Mouse (Mus musculus) kidney, embryonic 14.5 days (tissue): ENCODE data around the gene Hemk1. TPM values are rescaled to one million over a fixed set of nuclear protein-coding genes. Genes with fewer than 3 reads are reported as not detected.

Experiments used
- ATAC-seq: fragments of 200-750 bp; cut with Nextera tagmentation; 2 replicates; pipeline ENCODE4 v1.8.0; 2017; ENCODE audit warnings: moderate number of reproducible peaks, mild to moderate bottlenecking, moderate TSS enrichment, moderate library complexity; ENCODE audit not compliant: low FRiP score, low TSS enrichment
- H3K27ac ChIP-seq: fragments of 300-500 bp; sonication (generic); 2 replicates; pipeline ENCODE4 v1.5.1; 2014; ENCODE audit warnings: low read depth, mild to moderate bottlenecking, low read length, moderate library complexity, mixed read lengths
- H3K27me3 ChIP-seq: fragments of 300-500 bp; sonication (generic); 2 replicates; pipeline ENCODE4 v1.6.1; 2014; ENCODE audit warnings: mild to moderate bottlenecking, low read length; ENCODE audit not compliant: control insufficient read depth, insufficient read depth
- H3K36me3 ChIP-seq: fragments of 300-500 bp; sonication (generic); 2 replicates; pipeline ENCODE4 v1.6.1; 2014; ENCODE audit warnings: low read length, mixed read lengths; ENCODE audit not compliant: control insufficient read depth, insufficient read depth
- H3K4me1 ChIP-seq: fragments of 300-500 bp; sonication (generic); 2 replicates; pipeline ENCODE4 v1.6.1; 2014; ENCODE audit warnings: low read length, mixed read lengths; ENCODE audit not compliant: control insufficient read depth, insufficient read depth
- H3K4me2 ChIP-seq: fragments of 300-500 bp; sonication (generic); replicated peaks from 2 replicates; pipeline ENCODE4 v1.6.1; 2014; ENCODE audit warnings: low read depth, mild to moderate bottlenecking, low read length
- H3K4me3 ChIP-seq: fragments of 300-500 bp; sonication (generic); 2 replicates; pipeline ENCODE4 v1.5.1; 2014; ENCODE audit warnings: mild to moderate bottlenecking, low read length
- H3K9ac ChIP-seq: fragments of 300-500 bp; sonication (generic); 2 replicates; pipeline ENCODE4 v1.6.1; 2014; ENCODE audit warnings: low read depth, mild to moderate bottlenecking, low read length, moderate library complexity
- H3K9me3 ChIP-seq: fragments of 300-500 bp; sonication (generic); 2 replicates; pipeline ENCODE4 v1.6.1; 2016; ENCODE audit warnings: low read length; ENCODE audit not compliant: control insufficient read depth
- WGBS: fragments of 180-500 bp; shearing (Covaris S2); extraction: QIAGEN DNeasy Blood & Tissue Kit; methylation state at CpG from one replicate; pipeline ENCODE4 v1.1.7; 2014; 5-methylcytosine and 5-hydroxymethylcytosine counted together
- polyA plus RNA-seq: library from polyadenylated mRNA; unstranded; fragments of >200 nt; fragmentation: Nextera tagmentation; extraction: Ambion mirVana; gene quantifications from 2 replicates; pipeline ENCODE4 v1.2.1, GENCODE M21; 2014

Gene Hemk1
- polyA plus RNA-seq, 1 experiment from 2014 or later = 11.3 TPM

DNA sequence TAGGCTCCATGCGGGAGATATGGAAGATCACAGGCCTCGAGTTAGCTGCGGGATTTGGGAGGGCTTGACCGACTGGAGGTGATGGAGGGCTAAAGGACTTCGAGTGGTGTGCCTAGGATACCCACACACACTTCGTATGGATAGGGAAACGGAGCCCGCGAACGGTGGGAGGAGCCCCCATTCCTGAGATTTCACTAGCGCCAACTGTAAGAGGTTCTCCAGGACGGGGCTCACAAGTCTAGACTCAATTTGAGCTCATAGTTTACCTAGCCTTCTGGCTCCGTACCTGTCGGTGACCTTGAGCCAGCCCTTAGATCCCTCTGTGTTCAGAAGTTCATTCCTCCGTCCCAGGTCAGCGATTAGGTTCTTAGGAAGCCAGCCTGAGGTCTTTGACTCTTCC lies 41.1 kb downstream of the Hemk1 start:
- 11% methylated on average over 16 of the region's 16 CpGs for WGBS
- peak overlapping the region; percentile 75 for H3K4me2 ChIP-seq
- H3K27ac ChIP-seq = peak overlapping the region; percentile 20; the same call in 1 of the 2 replicates
- no peaks in the 10 kb centered on the region for H3K9me3 ChIP-seq
- peak overlapping the region; percentile 58 for H3K9ac ChIP-seq
- H3K4me1 ChIP-seq = peaks cover 8% of the 10 kb centered on the region; the same call in 1 of the 2 replicates
- peaks cover 9% of the 10 kb centered on the region; the same call in 1 of the 2 replicates for H3K27me3 ChIP-seq
- H3K4me3 ChIP-seq = peak overlapping the region; percentile 65
- peak; percentile 9; the same call in 1 of the 2 replicates for ATAC-seq
- peaks cover 16% of the 10 kb centered on the region; the same call in 1 of the 2 replicates for H3K36me3 ChIP-seq

- Histone ChIP-seq H3K27me3 (peaks cover 9% of the 10 kb centered on the region; the same call in 1 of the 2 replicates), H3K4me2 (peak overlapping the region; percentile 75), H3K4me3 (peak overlapping the region; percentile 65), H3K27ac (peak overlapping the region; percentile 20; the same call in 1 of the 2 replicates), H3K9ac (peak overlapping the region; percentile 58), H3K9me3 (no peaks in the 10 kb centered on the region), H3K4me1 (peaks cover 8% of the 10 kb centered on the region; the same call in 1 of the 2 replicates), H3K36me3 (peaks cover 13% of the 10 kb centered on the region; the same call in 1 of the 2 replicates)
- ATAC-seq = peak; percentile 98
- WGBS = under 1% methylated on average over 31 of the region's 31 CpGs
Measured at GRCm38 (mm10) chr9:107296501-107296965, 41.6 kb downstream of the Hemk1 start.

DNA sequence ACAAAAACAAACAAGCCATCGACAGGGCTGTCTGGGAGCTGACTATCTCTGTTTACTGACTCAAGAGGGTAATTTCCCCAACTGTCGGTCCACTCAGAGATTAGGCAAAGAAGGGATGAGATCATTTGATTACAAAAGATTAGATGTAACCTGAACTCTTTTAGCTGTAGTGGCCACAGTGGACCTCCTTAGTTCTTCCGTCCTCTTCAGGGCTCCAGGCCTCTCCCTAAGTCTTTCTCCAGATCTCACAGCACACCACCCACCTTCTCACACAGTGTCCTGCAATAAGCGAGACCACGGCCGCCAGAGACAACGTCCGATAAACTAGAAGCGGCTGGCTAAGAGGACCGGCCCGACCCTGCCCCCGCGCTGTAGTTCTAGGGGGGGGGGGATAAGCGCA lies 42.1 kb downstream of the Hemk1 start:
- Histone ChIP-seq H3K4me3 (peak overlapping the region; percentile 65), H3K4me1 (peaks cover 8% of the 10 kb centered on the region; the same call in 1 of the 2 replicates), H3K36me3 (peaks cover 9% of the 10 kb centered on the region; the same call in 1 of the 2 replicates), H3K27me3 (peaks cover 9% of the 10 kb centered on the region; the same call in 1 of the 2 replicates), H3K27ac (no peak overlapping the region), H3K9ac (peak overlapping the region; percentile 50; the same call in 1 of the 2 replicates), H3K9me3 (no peaks in the 10 kb centered on the region), H3K4me2 (peak overlapping the region; percentile 75)
- WGBS = 5% methylated on average over 14 of the region's 14 CpGs
- peak; percentile 48; the same call in 1 of the 2 replicates for ATAC-seq

GRCm38 (mm10) chr9:107296016-107296040 lies 42.3 kb downstream of the Hemk1 start, which contains the start of gene Cish:
Gene Cish (plus strand): TSS chr9:107296026.
- Histone ChIP-seq H3K27ac (peak within 1 kb of the TSS; percentile 20; the same call in 1 of the 2 replicates), H3K9ac (peak within 1 kb of the TSS; percentile 58)

GRCm38 (mm10) chr9:107295616-107296015 lies 42.5 kb downstream of the Hemk1 start:
- Histone ChIP-seq H3K9me3 (no peaks in the 10 kb centered on the region), H3K4me1 (peaks cover 8% of the 10 kb centered on the region; the same call in 1 of the 2 replicates), H3K36me3 (peaks cover 5% of the 10 kb centered on the region; the same call in 1 of the 2 replicates), H3K4me3 (peak overlapping the region; percentile 65; the same call in 1 of the 2 replicates), H3K9ac (no peak overlapping the region), H3K27me3 (peaks cover 9% of the 10 kb centered on the region; the same call in 1 of the 2 replicates), H3K27ac (no peak overlapping the region), H3K4me2 (peak overlapping the region; percentile 75; the same call in 1 of the 2 replicates)
- 64% methylated on average over 4 of the region's 4 CpGs for WGBS
- no peak for ATAC-seq

More at GRCm38 (mm10) chr9:107296016-107296040, 42.3 kb downstream of the Hemk1 start, which contains the start of gene Cish:
- Histone ChIP-seq H3K4me2 (peak within 1 kb of the TSS; percentile 75), H3K4me1 (peaks cover 8% of the 10 kb centered on the region; the same call in 1 of the 2 replicates), H3K4me3 (peak within 1 kb of the TSS; percentile 65), H3K27me3 (peaks cover 9% of the 10 kb centered on the region; the same call in 1 of the 2 replicates), H3K36me3 (peaks cover 7% of the 10 kb centered on the region; the same call in 1 of the 2 replicates), H3K9me3 (no peaks in the 10 kb centered on the region)
- no peak for ATAC-seq

DNA sequence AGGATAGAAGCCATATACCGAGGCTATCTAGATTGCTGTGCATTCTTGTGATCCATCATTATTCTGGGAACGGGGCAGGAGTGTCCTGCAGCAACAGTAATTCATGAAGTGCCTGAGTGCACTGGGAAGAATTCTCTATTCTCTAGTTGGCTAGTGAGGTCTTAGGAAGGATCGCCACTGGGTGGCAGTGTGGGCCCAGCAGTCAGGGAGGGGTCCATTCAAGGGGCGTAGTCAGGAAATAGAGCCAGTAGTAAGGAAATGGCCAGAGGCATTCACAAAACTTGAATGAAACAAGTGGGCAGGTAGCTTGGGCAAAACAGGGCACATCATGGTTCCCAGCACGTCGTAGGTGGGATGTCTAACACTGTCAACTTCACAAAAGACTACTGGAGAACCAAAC lies 43.9 kb downstream of the Hemk1 start:
- WGBS = 2% methylated on average over 6 of the region's 6 CpGs
- no peak for ATAC-seq
- Histone ChIP-seq H3K27me3 (peaks cover 9% of the 10 kb centered on the region; the same call in 1 of the 2 replicates), H3K36me3 (no peaks in the 10 kb centered on the region), H3K9me3 (no peaks in the 10 kb centered on the region), H3K4me2 (no peak overlapping the region), H3K4me1 (peaks cover 11% of the 10 kb centered on the region; the same call in 1 of the 2 replicates), H3K27ac (no peak overlapping the region), H3K4me3 (no peak overlapping the region), H3K9ac (no peak overlapping the region)

DNA sequence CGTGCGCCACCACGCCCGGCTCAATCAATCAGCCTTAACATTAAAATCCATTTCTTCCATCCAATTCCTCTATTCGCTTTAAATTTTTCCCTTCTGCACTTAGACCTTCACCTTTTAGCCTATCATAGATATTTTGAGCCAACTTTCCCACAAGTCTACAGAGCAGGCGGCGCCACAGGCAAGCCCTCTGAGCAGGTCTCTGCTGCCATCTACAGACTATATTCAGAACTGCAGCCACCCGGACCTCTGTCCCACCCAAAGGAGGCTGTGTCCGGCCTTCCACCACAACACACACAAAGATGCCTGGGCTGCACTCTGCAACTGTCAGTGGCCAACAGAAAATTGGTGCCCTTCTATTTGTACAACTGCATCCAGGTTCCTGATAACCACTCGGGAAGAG lies 47.3 kb downstream of the Hemk1 start:
- H3K4me2 ChIP-seq = no peak overlapping the region
- 29% methylated on average over 10 of the region's 10 CpGs for WGBS
- H3K36me3 ChIP-seq = no peaks in the 10 kb centered on the region
- H3K4me1 ChIP-seq = 0 out of 2 replicates have a peak, but pooled peaks cover 4% of the 10 kb centered on the region
- no peak overlapping the region for H3K9ac ChIP-seq
- H3K4me3 ChIP-seq = no peak overlapping the region
- 0 out of 2 replicates have a peak, but pooled peaks have one; percentile 25 for ATAC-seq
- H3K27me3 ChIP-seq = peaks cover 9% of the 10 kb centered on the region; the same call in 1 of the 2 replicates
- no peaks in the 10 kb centered on the region for H3K9me3 ChIP-seq
- H3K27ac ChIP-seq = no peak overlapping the region

GRCm38 (mm10) chr9:107289211-107290076 lies 48.7 kb downstream of the Hemk1 start, which contains the start of gene Mapkapk3:
Gene Mapkapk3 (minus strand): TSS chr9:107289877.
- WGBS = 1% methylated on average over 49 of the region's 49 CpGs
- Histone ChIP-seq H3K4me3 (peak within 1 kb of the TSS; percentile 42), H3K4me2 (peak within 1 kb of the TSS; percentile 75), H3K9me3 (no peaks in the 10 kb centered on the region), H3K27ac (no peak within 1 kb of the TSS), H3K4me1 (0 out of 2 replicates have a peak, but pooled peaks cover 3% of the 10 kb centered on the region), H3K9ac (peak within 1 kb of the TSS; percentile 9), H3K36me3 (no peaks in the 10 kb centered on the region), H3K27me3 (0 out of 2 replicates have a peak, but pooled peaks cover 5% of the 10 kb centered on the region)
- peak; percentile 83 for ATAC-seq
